Mouse (Mus musculus) lung, embryonic 15.5 days (tissue): ENCODE data around the gene Cfap20. TPM values are rescaled to one million over a fixed set of nuclear protein-coding genes. Genes with fewer than 3 reads are reported as not detected.

Experiments
- ATAC-seq: fragments of 200-750 bp; cut with Nextera tagmentation; 2 replicates; pipeline ENCODE4 v1.8.0; 2017; ENCODE audit warnings: moderate number of reproducible peaks, borderline replicate concordance; ENCODE audit not compliant: low FRiP score, low TSS enrichment; ENCODE audit errors: extremely low read depth
- H3K27ac ChIP-seq: fragments of 300-500 bp; sonication (generic); 2 replicates; pipeline ENCODE4 v1.5.1; 2015; ENCODE audit warnings: moderate library complexity, mild to moderate bottlenecking, inconsistent platforms
- H3K27me3 ChIP-seq: fragments of 300-500 bp; sonication (generic); 2 replicates; pipeline ENCODE4 v1.6.1; 2015; ENCODE audit warnings: inconsistent platforms
- H3K36me3 ChIP-seq: fragments of 300-500 bp; sonication (generic); 2 replicates; pipeline ENCODE4 v1.6.1; 2015; ENCODE audit warnings: inconsistent platforms
- H3K4me1 ChIP-seq: fragments of 300-500 bp; sonication (generic); 2 replicates; pipeline ENCODE4 v1.6.1; 2015; ENCODE audit warnings: inconsistent platforms
- H3K4me2 ChIP-seq: fragments of 300-500 bp; sonication (generic); 2 replicates; pipeline ENCODE4 v1.6.1; 2015; ENCODE audit warnings: inconsistent platforms, mild to moderate bottlenecking, moderate library complexity
- H3K4me3 ChIP-seq: fragments of 300-500 bp; sonication (generic); 2 replicates; pipeline ENCODE4 v1.5.1; 2015; ENCODE audit warnings: mild to moderate bottlenecking, inconsistent platforms
- H3K9ac ChIP-seq: fragments of 300-500 bp; sonication (generic); 2 replicates; pipeline ENCODE4 v1.6.1; 2015; ENCODE audit warnings: inconsistent platforms
- H3K9me3 ChIP-seq: fragments of 300-500 bp; sonication (generic); 2 replicates; pipeline ENCODE4 v1.6.1; 2016; ENCODE audit warnings: inconsistent platforms
- WGBS: fragments of 180-500 bp; shearing (Covaris S2); methylation state at CpG from one replicate; pipeline ENCODE4 v1.1.7; 2015; 5-methylcytosine and 5-hydroxymethylcytosine counted together
- polyA plus RNA-seq: library from polyadenylated mRNA; unstranded; fragments of >200 nt; fragmentation: Nextera tagmentation; extraction: Ambion mirVana; gene quantifications from 2 replicates; pipeline ENCODE4 v1.2.1, GENCODE M21; 2015

The Cfap20 gene
- polyA plus RNA-seq, 1 experiment from 2014 or later: 150 TPM

GRCm38 (mm10) chr8:95435930-95436329 lies 1.3 kb upstream of the Cfap20 start:
- H3K27me3 ChIP-seq: no peaks in the 10 kb centered on the region
- no peak overlapping the region for H3K4me3 ChIP-seq
- H3K4me1 ChIP-seq: peaks cover 24% of the 10 kb centered on the region
- H3K4me2 ChIP-seq: no peak overlapping the region
- 87% methylated on average over 3 of the region's 3 CpGs for WGBS
- ATAC-seq: no peak
- no peaks in the 10 kb centered on the region for H3K36me3 ChIP-seq
- H3K9ac ChIP-seq: no peak overlapping the region
- no peak overlapping the region for H3K27ac ChIP-seq
- no peaks in the 10 kb centered on the region for H3K9me3 ChIP-seq

GRCm38 (mm10) chr8:95435471-95435870 lies 802 bp upstream of the Cfap20 start:
- Histone ChIP-seq H3K4me1 (peaks cover 29% of the 10 kb centered on the region), H3K27ac (no peak overlapping the region), H3K27me3 (no peaks in the 10 kb centered on the region), H3K9ac (no peak overlapping the region), H3K4me3 (peak overlapping the region; percentile 96; the same call in 1 of the 2 replicates), H3K4me2 (peak overlapping the region; percentile 72), H3K36me3 (no peaks in the 10 kb centered on the region), H3K9me3 (no peaks in the 10 kb centered on the region)
- WGBS: 87% methylated on average over 9 of the region's 9 CpGs
- no peak for ATAC-seq

GRCm38 (mm10) chr8:95434233-95434632 lies 436 bp downstream of the Cfap20 start:
- H3K27ac ChIP-seq: peak overlapping the region; percentile 89
- H3K36me3 ChIP-seq: no peaks in the 10 kb centered on the region
- peak overlapping the region; percentile 72 for H3K4me2 ChIP-seq
- H3K9me3 ChIP-seq: no peaks in the 10 kb centered on the region
- peak overlapping the region; percentile 97 for H3K9ac ChIP-seq
- peak; percentile 46 for ATAC-seq
- under 1% methylated on average over 25 of the region's 25 CpGs for WGBS
- peak overlapping the region; percentile 96 for H3K4me3 ChIP-seq
- no peaks in the 10 kb centered on the region for H3K27me3 ChIP-seq
- H3K4me1 ChIP-seq: peaks cover 39% of the 10 kb centered on the region

- no peaks in the 10 kb centered on the region for H3K9me3 ChIP-seq
- ATAC-seq: no peak
- peaks cover 50% of the 10 kb centered on the region for H3K4me1 ChIP-seq
- H3K36me3 ChIP-seq: no peaks in the 10 kb centered on the region
- peak overlapping the region; percentile 97 for H3K9ac ChIP-seq
- no peak overlapping the region for H3K27ac ChIP-seq
- H3K27me3 ChIP-seq: no peaks in the 10 kb centered on the region
- WGBS: 54% methylated on average over 4 of the region's 4 CpGs
- H3K4me3 ChIP-seq: peak overlapping the region; percentile 96
- H3K4me2 ChIP-seq: peak overlapping the region; percentile 72
Observed at GRCm38 (mm10) chr8:95433124-95433523, 1.5 kb downstream of the Cfap20 start.

- no peak overlapping the region for H3K27ac ChIP-seq
- no peak overlapping the region for H3K9ac ChIP-seq
- no peaks in the 10 kb centered on the region for H3K9me3 ChIP-seq
- peak overlapping the region; percentile 72 for H3K4me2 ChIP-seq
- no peaks in the 10 kb centered on the region for H3K36me3 ChIP-seq
- no peaks in the 10 kb centered on the region for H3K27me3 ChIP-seq
- WGBS: 51% methylated on average over 3 of the region's 3 CpGs
- peak overlapping the region; percentile 96; the same call in 1 of the 2 replicates for H3K4me3 ChIP-seq
- no peak for ATAC-seq
- H3K4me1 ChIP-seq: peaks cover 57% of the 10 kb centered on the region
Observed at GRCm38 (mm10) chr8:95432471-95432870, 2.2 kb downstream of the Cfap20 start.

GRCm38 (mm10) chr8:95429945-95430344 lies 4.7 kb downstream of the Cfap20 start:
- no peak overlapping the region for H3K9ac ChIP-seq

GRCm38 (mm10) chr8:95427594-95428535 lies 6.8 kb downstream of the Cfap20 start:
- WGBS: 19% methylated on average over 12 of the region's 12 CpGs
- Histone ChIP-seq H3K36me3 (0 out of 2 replicates have a peak, but pooled peaks cover 3% of the 10 kb centered on the region), H3K27me3 (no peaks in the 10 kb centered on the region), H3K4me2 (peak overlapping the region; percentile 41), H3K9ac (no peak overlapping the region), H3K9me3 (no peaks in the 10 kb centered on the region), H3K4me3 (peak overlapping the region; percentile 2; the same call in 1 of the 2 replicates), H3K4me1 (peaks cover 76% of the 10 kb centered on the region), H3K27ac (peak overlapping the region; percentile 87)
- ATAC-seq: peak; percentile 37; the same call in 1 of the 2 replicates

More at GRCm38 (mm10) chr8:95429945-95430344, 4.7 kb downstream of the Cfap20 start:
- 15% methylated on average over 3 of the region's 3 CpGs for WGBS
- Histone ChIP-seq H3K27me3 (no peaks in the 10 kb centered on the region), H3K4me2 (peak overlapping the region; percentile 25), H3K9me3 (no peaks in the 10 kb centered on the region), H3K27ac (peak overlapping the region; percentile 63), H3K4me1 (peaks cover 80% of the 10 kb centered on the region), H3K36me3 (no peaks in the 10 kb centered on the region), H3K4me3 (no peak overlapping the region)
- peak; percentile 52 for ATAC-seq

- Histone ChIP-seq H3K36me3 (peaks cover 7% of the 10 kb centered on the region; the same call in 1 of the 2 replicates), H3K27ac (peak overlapping the region; percentile 87), H3K9ac (no peak overlapping the region), H3K27me3 (no peaks in the 10 kb centered on the region), H3K9me3 (no peaks in the 10 kb centered on the region), H3K4me1 (peaks cover 66% of the 10 kb centered on the region), H3K4me2 (peak overlapping the region; percentile 14; the same call in 1 of the 2 replicates), H3K4me3 (no peak overlapping the region)
- WGBS: 11% methylated on average over 2 of the region's 2 CpGs
- peak; percentile 41; the same call in 1 of the 2 replicates for ATAC-seq
Observed at GRCm38 (mm10) chr8:95426781-95427281, 7.8 kb downstream of the Cfap20 start.

GRCm38 (mm10) chr8:95424682-95425081 lies 10.0 kb downstream of the Cfap20 start:
- no peaks in the 10 kb centered on the region for H3K9me3 ChIP-seq
- no peak overlapping the region for H3K9ac ChIP-seq
- no peaks in the 10 kb centered on the region for H3K27me3 ChIP-seq
- no peak overlapping the region for H3K4me3 ChIP-seq
- H3K36me3 ChIP-seq: peaks cover 28% of the 10 kb centered on the region; the same call in 1 of the 2 replicates
- 71% methylated on average over 7 of the region's 7 CpGs for WGBS
- ATAC-seq: no peak
- no peak overlapping the region for H3K27ac ChIP-seq
- H3K4me2 ChIP-seq: no peak overlapping the region
- peaks cover 53% of the 10 kb centered on the region for H3K4me1 ChIP-seq

- ATAC-seq: no peak
- Histone ChIP-seq H3K4me2 (no peak overlapping the region), H3K36me3 (peaks cover 32% of the 10 kb centered on the region; the same call in 1 of the 2 replicates), H3K27me3 (no peaks in the 10 kb centered on the region), H3K9ac (no peak overlapping the region), H3K9me3 (no peaks in the 10 kb centered on the region), H3K27ac (no peak overlapping the region), H3K4me1 (peaks cover 29% of the 10 kb centered on the region), H3K4me3 (no peak overlapping the region)
- WGBS: 86% methylated on average over 14 of the region's 14 CpGs
Observed at GRCm38 (mm10) chr8:95422193-95422810, 12.4 kb downstream of the Cfap20 start.

- peaks cover 7% of the 10 kb centered on the region; the same call in 1 of the 2 replicates for H3K4me1 ChIP-seq
- WGBS: 30% methylated on average over 10 of the region's 10 CpGs
- ATAC-seq: no peak; the same call in 1 of the 2 replicates
- no peak overlapping the region for H3K4me2 ChIP-seq
- no peaks in the 10 kb centered on the region for H3K9me3 ChIP-seq
- H3K36me3 ChIP-seq: no peaks in the 10 kb centered on the region
- no peak overlapping the region for H3K9ac ChIP-seq
- no peaks in the 10 kb centered on the region for H3K27me3 ChIP-seq
- peak overlapping the region; percentile 30 for H3K27ac ChIP-seq
- H3K4me3 ChIP-seq: no peak overlapping the region
Observed at GRCm38 (mm10) chr8:95411309-95411972, 23.2 kb downstream of the Cfap20 start.
